Mouse (Mus musculus) layer of hippocampus, adult 18-20 months (tissue): ENCODE measurements at regions not wholly inside any gene's neighbourhood (a gene's known extent, or its start where the extent isn't known, plus 50 kb on each side); places are given as distances from the start of the nearest gene placed in this dataset.

Experiments
- DNase-seq, 2 experiments: peaks; one replicate each; pipeline ENCODE4 v3.0.0; 2022; ENCODE audit warnings: low spot score in 2 of 2

- DNase-seq, result no peak
Measured at GRCm38 (mm10) chr12:57809961-57810360, 246.0 kb downstream of the Ttc6 start.

DNA sequence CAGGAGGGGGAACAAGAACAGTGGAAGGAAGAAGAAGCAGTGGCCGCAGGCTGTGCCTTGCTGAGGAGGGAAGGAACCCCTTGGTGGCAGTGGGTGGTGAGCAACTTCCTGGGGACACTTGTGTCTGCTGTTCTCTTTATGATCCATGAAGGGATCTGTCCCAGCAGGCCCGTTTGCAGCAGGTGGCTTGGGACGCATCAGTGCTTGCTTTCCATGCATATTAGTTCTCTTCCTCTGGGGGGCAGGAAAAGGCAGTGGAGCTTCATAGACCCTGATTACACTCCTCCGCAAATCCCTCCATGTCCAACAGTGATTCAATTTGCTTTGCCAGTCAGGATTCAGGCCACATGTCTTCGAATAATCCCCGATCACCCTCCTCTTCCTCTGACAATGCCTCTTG, 259.9 kb downstream of the Ttc6 start:
- DNase-seq, result no peak

DNA sequence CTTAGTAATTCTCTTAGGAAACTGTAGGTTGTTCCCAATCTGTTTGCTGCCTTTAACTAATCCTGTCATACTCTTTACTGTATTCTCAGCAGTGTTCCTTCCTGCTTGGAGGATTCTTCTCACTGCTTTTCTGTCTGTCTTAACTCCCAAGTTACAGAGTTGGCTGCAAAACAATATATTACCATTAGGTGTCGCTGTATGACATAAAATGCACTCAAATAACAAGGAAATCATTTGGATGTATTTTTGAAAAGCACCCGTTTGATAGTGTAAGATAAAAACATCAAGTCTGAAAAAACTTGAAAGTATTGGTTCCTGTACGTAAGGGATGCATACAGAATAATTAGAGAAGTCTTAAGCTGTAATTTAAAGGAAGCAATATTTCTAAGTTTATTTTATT, 261.8 kb downstream of the Ttc6 start:
- DNase-seq, result peak in 1 of 2 experiments; percentile 79

- DNase-seq, result no peak
Measured at GRCm38 (mm10) chr12:57842813-57843212, 278.9 kb downstream of the Ttc6 start.

GRCm38 (mm10) chr12:57871028-57871427, 307.1 kb downstream of the Ttc6 start:
- no peak for DNase-seq

- DNase-seq, result no peak
Measured at GRCm38 (mm10) chr12:57890783-57891478, 320.6 kb upstream of the Sstr1 start.

DNA sequence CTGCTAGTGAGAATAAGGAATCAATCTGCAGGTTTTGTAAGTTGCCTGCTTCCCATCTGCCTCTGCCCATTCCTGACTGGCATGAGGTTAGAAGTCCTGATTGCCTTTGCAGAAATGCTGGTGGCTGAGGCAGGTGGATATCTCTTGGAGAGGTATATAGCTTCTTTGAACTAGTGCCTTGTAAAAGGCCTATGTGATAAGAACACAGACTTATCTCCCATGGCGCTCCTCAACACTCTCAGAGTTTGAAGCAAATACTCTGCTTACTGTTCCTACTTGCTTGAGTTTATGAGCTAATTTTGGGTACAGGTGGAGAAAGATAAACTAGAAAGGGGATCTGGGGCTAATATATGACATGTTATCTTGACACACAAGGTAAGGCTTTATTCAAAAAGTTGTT, 320.0 kb upstream of the Sstr1 start:
- DNase-seq, result no peak

GRCm38 (mm10) chr12:57897751-57898250, 313.8 kb upstream of the Sstr1 start:
- peak in 1 of 2 experiments; percentile 4 for DNase-seq

DNA sequence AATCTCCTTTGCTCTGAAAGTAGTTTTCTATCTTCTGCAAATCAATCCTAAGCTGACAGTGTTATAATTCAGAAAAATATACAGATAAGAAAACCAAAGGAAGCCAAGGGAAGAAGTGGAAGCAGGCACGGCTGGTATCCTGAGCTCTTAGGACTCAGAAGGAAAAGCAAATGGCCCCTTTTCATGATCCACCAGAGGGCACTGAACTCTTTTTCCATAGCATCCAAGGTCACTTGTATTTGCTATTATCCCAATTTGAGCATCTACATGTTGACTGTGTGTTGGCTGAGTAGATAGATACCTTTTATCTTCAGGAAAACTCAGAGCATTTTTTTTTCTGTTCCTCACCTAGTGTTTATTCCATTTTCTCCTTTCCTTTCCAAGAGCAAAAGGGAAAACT, 306.9 kb upstream of the Sstr1 start:
- no peak for DNase-seq

- DNase-seq, result no peak
Measured at GRCm38 (mm10) chr12:57918211-57918610, 293.4 kb upstream of the Sstr1 start.

DNA sequence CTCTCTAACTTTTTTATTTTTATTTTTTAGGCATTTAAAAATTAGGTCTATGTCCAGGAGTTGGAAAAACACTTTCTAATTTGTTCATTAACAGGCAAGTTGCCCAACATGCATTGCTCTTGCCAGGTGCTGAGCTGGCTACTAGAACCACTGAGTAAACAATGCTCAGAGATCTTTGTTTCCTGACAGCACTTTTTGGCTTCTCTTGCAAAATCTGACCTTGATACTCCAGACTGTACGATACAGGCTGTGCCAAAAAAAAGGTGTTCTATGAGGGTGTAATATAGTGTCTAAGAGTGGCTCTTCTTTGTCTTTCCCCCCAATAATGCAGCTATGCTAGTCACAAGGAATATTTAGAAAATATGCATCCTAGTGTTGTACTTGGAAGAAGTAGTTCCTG, 289.5 kb upstream of the Sstr1 start:
- no peak for DNase-seq

GRCm38 (mm10) chr12:57924422-57924821, 287.1 kb upstream of the Sstr1 start:
- no peak for DNase-seq

GRCm38 (mm10) chr12:57926886-57927285, 284.7 kb upstream of the Sstr1 start:
- no peak for DNase-seq

DNA sequence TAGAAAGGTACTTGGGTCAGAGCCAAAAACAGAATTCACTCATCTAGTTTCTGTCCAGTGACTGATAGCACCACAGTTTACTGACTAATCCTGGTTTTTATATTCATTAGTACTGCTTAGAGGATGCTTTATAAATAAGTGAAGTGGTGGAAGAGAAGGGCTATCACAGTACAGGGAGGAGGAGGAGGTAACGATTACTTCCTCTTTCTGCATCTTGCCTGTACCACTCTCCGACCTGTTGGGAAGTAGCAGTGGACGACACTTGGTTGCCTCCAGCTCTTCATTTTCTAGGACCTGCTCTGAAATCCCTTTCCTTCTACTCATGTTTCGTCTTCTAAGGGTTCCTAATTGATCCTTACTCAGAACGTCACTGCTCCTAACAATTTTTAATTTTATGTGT, 283.5 kb upstream of the Sstr1 start:
- no peak for DNase-seq

- no peak for DNase-seq
Measured at GRCm38 (mm10) chr12:57931856-57932255, 279.7 kb upstream of the Sstr1 start.

DNA sequence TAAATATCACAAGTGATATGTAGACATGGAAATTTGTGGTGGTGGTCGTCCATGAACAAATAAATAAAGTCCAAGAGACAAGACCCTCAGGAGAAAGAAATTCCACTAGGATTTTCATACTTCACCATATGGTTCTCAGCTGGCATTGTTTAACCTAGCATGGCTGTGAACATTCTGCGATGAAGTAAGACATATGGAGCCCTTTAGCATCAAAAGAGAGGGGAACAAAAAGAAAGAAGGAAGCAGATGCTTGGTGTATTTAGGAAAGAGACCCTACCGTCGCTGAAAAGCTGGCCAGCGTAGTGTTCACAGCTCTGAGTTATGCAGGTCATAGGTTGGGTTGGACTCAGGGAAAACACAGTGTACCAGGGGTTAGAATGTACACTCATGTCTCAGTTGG, 261.7 kb upstream of the Sstr1 start:
- DNase-seq, result no peak

DNA sequence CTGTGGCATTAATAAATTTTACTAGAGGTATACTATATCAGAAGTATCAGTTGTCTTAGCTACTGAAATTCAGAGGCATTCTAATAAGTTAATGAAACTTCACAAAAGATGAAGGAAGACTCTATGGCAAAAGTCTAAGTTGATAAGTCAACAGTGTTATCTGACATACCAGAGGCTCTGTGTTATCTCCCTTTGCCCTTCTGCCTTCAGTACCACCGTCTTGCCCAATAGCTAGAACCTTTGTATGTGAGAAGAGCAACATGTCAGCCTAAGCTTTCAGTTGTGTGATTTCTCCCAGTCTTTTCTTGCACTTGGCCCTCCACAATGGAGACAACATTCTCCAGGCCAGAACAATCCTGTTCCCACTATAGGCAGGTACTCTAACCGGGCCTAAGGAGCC, 253.0 kb upstream of the Sstr1 start:
- no peak for DNase-seq

GRCm38 (mm10) chr12:57960171-57960570, 251.4 kb upstream of the Sstr1 start:
- no peak for DNase-seq

- DNase-seq, result no peak
Measured at GRCm38 (mm10) chr12:57969168-57969567, 242.4 kb upstream of the Sstr1 start.

DNA sequence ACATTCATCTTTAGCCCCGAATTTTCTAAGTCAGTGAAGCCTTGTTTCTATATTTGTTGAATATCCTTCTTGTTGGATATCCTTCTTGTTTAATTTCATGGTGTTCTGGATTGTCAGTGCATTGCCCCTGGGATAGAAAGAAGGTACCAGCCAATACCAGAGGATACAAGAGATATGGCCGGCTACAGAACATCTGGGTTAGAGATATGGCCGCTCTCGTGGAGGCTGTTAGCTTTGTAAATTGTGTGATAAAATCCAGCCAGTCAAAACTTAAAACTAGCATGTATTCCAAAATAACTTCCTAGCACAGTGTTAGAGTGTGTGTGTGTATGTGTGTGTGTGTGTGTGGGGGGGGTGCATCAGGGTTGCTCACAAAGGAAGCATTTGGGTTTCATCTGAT, 241.4 kb upstream of the Sstr1 start:
- DNase-seq, result no peak

GRCm38 (mm10) chr12:57972484-57972883, 239.1 kb upstream of the Sstr1 start:
- DNase-seq, result no peak
